11 mouse cellular contexts compared by ENCODE assay signal in the genomic region with DNA sequence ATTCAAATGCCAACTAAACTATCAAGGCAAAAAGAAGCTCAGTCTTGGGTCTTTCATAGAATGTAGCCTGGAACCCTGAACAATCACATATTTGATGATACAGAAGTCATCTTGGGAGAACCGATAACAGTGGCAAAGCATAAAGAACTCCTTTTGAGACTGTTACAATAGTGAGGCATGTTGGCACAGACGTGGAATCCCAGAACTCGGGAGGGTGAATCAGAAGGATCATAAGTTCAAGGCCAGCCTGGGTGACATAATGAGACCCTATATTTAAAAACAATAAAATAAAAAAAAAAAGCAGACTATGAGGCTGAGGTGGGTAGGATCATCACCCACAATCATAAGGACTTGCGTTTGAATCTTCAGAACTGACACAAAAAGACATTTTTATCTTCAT. TPM values are rescaled to one million over a fixed set of nuclear protein-coding genes. Genes with fewer than 3 reads are reported as not detected.
DNase-seq lines count a peak whose midpoint lies in the region; ATAC-seq and TF ChIP-seq lines count a peak whose summit lies in the region.
"Had no signal": no experiment of that assay in that cellular context is flagged by ENCODE, and none has a peak within 500 bp of the region (broad histone marks: within the 10 kb centered on the region; RNA-seq: fewer than 3 reads in every experiment).

No protein-coding gene starts in this region.

- H3K4me2 ChIP-seq in forebrain, postnatal 0 days (ENCODE audit: low read depth) = no peak overlapping the region
- H3K4me2 ChIP-seq in forebrain, embryonic 14.5 days (ENCODE audit: low read length) = no peak overlapping the region
- H3K4me2 ChIP-seq in kidney, postnatal 0 days (ENCODE audit: low read length) = no peak overlapping the region
- H3K4me2 ChIP-seq in intestine, postnatal 0 days (replicated peaks; ENCODE audit: low read depth) = no peak overlapping the region

- no peak for DNase-seq in forebrain, postnatal 0 days
- no peak for DNase-seq in forebrain, embryonic 14.5 days (ENCODE audit: low spot score)
- DNase-seq in kidney, postnatal 0 days (ENCODE audit: low spot score) = no peak
- DNase-seq in kidney, adult 8-10 months = no peak
- no peak for DNase-seq in spleen, postnatal 4 days (ENCODE audit: low spot score in 2 of 2)
- DNase-seq in gastrocnemius, adult 18-20 months (ENCODE audit: low spot score) = no peak
- DNase-seq: thymus, adult 2 months had no signal

- WGBS in forebrain, postnatal 0 days = 77% methylated on average over 4 of the region's 4 CpGs
- WGBS in forebrain, embryonic 14.5 days = 87% methylated on average over 4 of the region's 4 CpGs
- WGBS in kidney, postnatal 0 days = 70% methylated on average over 4 of the region's 4 CpGs
- 62% methylated on average over 4 of the region's 4 CpGs for WGBS in intestine, postnatal 0 days

- ATAC-seq in forebrain, postnatal 0 days = no peak
- no peak for ATAC-seq in forebrain, embryonic 14.5 days
- no peak for ATAC-seq in kidney, postnatal 0 days (replicated peaks; ENCODE audit: low FRiP score, low read depth)
- no peak for ATAC-seq in intestine, postnatal 0 days
- ATAC-seq: Patski had no signal

- H3K9me3 ChIP-seq in forebrain, postnatal 0 days (ENCODE audit: low read length) = no peaks in the 10 kb centered on the region
- H3K9me3 ChIP-seq in forebrain, embryonic 14.5 days (replicated peaks; ENCODE audit: control insufficient read depth, low read length) = no peaks in the 10 kb centered on the region
- H3K9me3 ChIP-seq in kidney, postnatal 0 days (replicated peaks; ENCODE audit: low read length) = no peaks in the 10 kb centered on the region
- H3K9me3 ChIP-seq in intestine, postnatal 0 days (ENCODE audit: control insufficient read depth) = no peaks in the 10 kb centered on the region

- H3K27ac ChIP-seq in forebrain, postnatal 0 days (ENCODE audit: low read depth, low read length) = peak overlapping the region; percentile 50; the same call in 1 of the 2 replicates
- no peak overlapping the region for H3K27ac ChIP-seq in forebrain, embryonic 14.5 days (ENCODE audit: low read depth, low read length)
- H3K27ac ChIP-seq in kidney, postnatal 0 days = peak overlapping the region; percentile 81
- peak overlapping the region; percentile 96 for H3K27ac ChIP-seq in brown adipose tissue, adult 24 weeks (replicated peaks; ENCODE audit: low read depth, low read length)
- H3K27ac ChIP-seq in intestine, postnatal 0 days (ENCODE audit: low read depth, low read length) = 0 out of 2 replicates have a peak overlapping the region, but pooled peaks have one; percentile 58

- no peaks in the 10 kb centered on the region for H3K4me1 ChIP-seq in forebrain, postnatal 0 days (ENCODE audit: insufficient read depth)
- H3K4me1 ChIP-seq in forebrain, embryonic 14.5 days (ENCODE audit: control insufficient read depth, insufficient read depth, low read length) = no peaks in the 10 kb centered on the region
- peaks cover 13% of the 10 kb centered on the region for H3K4me1 ChIP-seq in kidney, postnatal 0 days (replicated peaks; ENCODE audit: insufficient read depth, low read length)
- peaks cover 40% of the 10 kb centered on the region for H3K4me1 ChIP-seq in brown adipose tissue, adult 24 weeks (ENCODE audit: control insufficient read depth, insufficient read depth, insufficient read length, low read length)
- no peaks in the 10 kb centered on the region for H3K4me1 ChIP-seq in intestine, postnatal 0 days (replicated peaks; ENCODE audit: control insufficient read depth, insufficient read depth, low read length)

- TF ChIP-seq CTCF in forebrain, postnatal 0 days (IDR thresholded peaks at IDR 0.05; ENCODE audit: low read depth) = no peak
- TF ChIP-seq CTCF in kidney, postnatal 0 days (IDR thresholded peaks at IDR 0.05; ENCODE audit: low read depth) = no peak
- no peak for TF ChIP-seq CTCF in intestine, postnatal 0 days (IDR thresholded peaks at IDR 0.05; ENCODE audit: low read depth)

- no peak overlapping the region for H3K4me3 ChIP-seq in forebrain, postnatal 0 days (ENCODE audit: low read depth, low read length)
- H3K4me3 ChIP-seq in forebrain, embryonic 14.5 days (ENCODE audit: low read depth, low read length) = no peak overlapping the region
- no peak overlapping the region for H3K4me3 ChIP-seq in kidney, postnatal 0 days (replicated peaks; ENCODE audit: low read depth, low read length)
- H3K4me3 ChIP-seq in brown adipose tissue, adult 24 weeks (ENCODE audit: insufficient read depth, low read depth, low read length) = no peak overlapping the region
- H3K4me3 ChIP-seq in intestine, postnatal 0 days (ENCODE audit: low read depth, low read length) = no peak overlapping the region
- H3K4me3 ChIP-seq: myocyte had no signal

- no peaks in the 10 kb centered on the region for H3K36me3 ChIP-seq in forebrain, postnatal 0 days (ENCODE audit: insufficient read depth)
- no peaks in the 10 kb centered on the region for H3K36me3 ChIP-seq in forebrain, embryonic 14.5 days (ENCODE audit: control insufficient read depth, insufficient read depth, low read length)
- no peaks in the 10 kb centered on the region for H3K36me3 ChIP-seq in kidney, postnatal 0 days (ENCODE audit: insufficient read depth, low read length)
- H3K36me3 ChIP-seq in intestine, postnatal 0 days (ENCODE audit: control insufficient read depth, insufficient read depth) = no peaks in the 10 kb centered on the region

- H3K27me3 ChIP-seq in forebrain, postnatal 0 days (ENCODE audit: insufficient read depth, low read length) = no peaks in the 10 kb centered on the region
- H3K27me3 ChIP-seq in forebrain, embryonic 14.5 days (replicated peaks; ENCODE audit: control insufficient read depth, insufficient read depth, low read length) = no peaks in the 10 kb centered on the region
- no peaks in the 10 kb centered on the region for H3K27me3 ChIP-seq in kidney, postnatal 0 days (ENCODE audit: insufficient read depth, low read length)
- no peaks in the 10 kb centered on the region for H3K27me3 ChIP-seq in intestine, postnatal 0 days (replicated peaks; ENCODE audit: control insufficient read depth, insufficient read depth, low read length)
- H3K27me3 ChIP-seq: Patski had no signal

- no peak overlapping the region for H3K9ac ChIP-seq in forebrain, postnatal 0 days
- H3K9ac ChIP-seq in forebrain, embryonic 14.5 days (ENCODE audit: low read length) = no peak overlapping the region
- H3K9ac ChIP-seq in kidney, postnatal 0 days (ENCODE audit: low read depth, low read length) = no peak overlapping the region
- H3K9ac ChIP-seq in intestine, postnatal 0 days (ENCODE audit: low read depth, low read length) = no peak overlapping the region

RNA-seq across cellular contexts. Expression of gene Snrk, which starts 32.4 kb away (rescaled TPM):
- 99.8 and 109 TPM in 2 replicates for total RNA-seq in forebrain, postnatal 0 days (2014; rRNA removed)
- polyA plus RNA-seq in forebrain, postnatal 0 days (2015; fragmentation: Nextera tagmentation; extraction: Ambion mirVana) = 57.7 and 82.3 TPM in 2 replicates
- polyA plus RNA-seq in forebrain, embryonic 14.5 days (2014; fragmentation: Nextera tagmentation; extraction: Ambion mirVana) = 36.9 and 53.2 TPM in 2 replicates
- polyA plus RNA-seq in kidney, postnatal 0 days (2015; fragmentation: Nextera tagmentation; extraction: Ambion mirVana) = 51.3 and 51.6 TPM in 2 replicates
- 78.1 and 111 TPM in 2 replicates for polyA plus RNA-seq in brown adipose tissue, adult 24 weeks (2012; ENCODE audit: insufficient read depth, insufficient read length, missing spikeins)
- 35.4 and 35.6 TPM in 2 replicates for polyA plus RNA-seq in intestine, postnatal 0 days (2015; fragmentation: Nextera tagmentation; extraction: Ambion mirVana)
- total RNA-seq in gastrocnemius, adult 18-20 months (2021) = 10 to 100 TPM; 45.3 to 58.3 TPM
